Mouse (Mus musculus): ENCODE data around the gene Ost4. TPM values are rescaled to one million over a fixed set of nuclear protein-coding genes. Genes with fewer than 3 reads are reported as not detected.

Gene Ost4
- polyA plus RNA-seq, 1 experiment from 2014 or later: 517 TPM

DNA sequence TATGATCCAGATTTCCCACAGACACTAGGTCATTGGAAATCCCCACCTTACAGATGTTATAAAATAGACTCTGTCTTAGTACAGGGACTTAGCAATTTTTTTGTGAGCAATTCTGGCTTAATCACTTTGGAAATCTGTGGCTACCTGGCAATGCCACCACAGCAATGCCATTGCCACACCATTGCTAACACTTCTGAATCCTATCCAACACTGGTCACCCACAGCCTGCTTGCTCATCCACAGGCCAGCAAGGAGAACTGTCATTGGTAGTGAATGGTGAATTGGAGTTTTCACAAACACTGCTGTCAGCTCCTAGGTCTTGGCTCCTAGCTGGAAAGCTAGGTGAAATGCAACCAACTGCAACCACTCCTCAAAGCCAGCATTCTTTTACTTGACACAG, 2.9 kb upstream of the Ost4 start:
- no peak overlapping the region for H3K4me2 ChIP-seq (ENCODE audit: low read length)
- DNase-seq (ENCODE audit: low spot score) (no peak), ATAC-seq (replicated peaks; ENCODE audit: low FRiP score, low read depth) (no peak)
- peaks cover 36% of the 10 kb centered on the region for H3K4me1 ChIP-seq (replicated peaks; ENCODE audit: insufficient read depth, low read length)
- TF ChIP-seq CTCF (IDR thresholded peaks at IDR 0.05; ENCODE audit: low read depth): no peak
- H3K36me3 ChIP-seq (ENCODE audit: insufficient read depth, low read length): no peaks in the 10 kb centered on the region
- peak overlapping the region; percentile 93 for H3K27ac ChIP-seq
- no peaks in the 10 kb centered on the region for H3K9me3 ChIP-seq (replicated peaks; ENCODE audit: low read length)
- no peaks in the 10 kb centered on the region for H3K27me3 ChIP-seq (ENCODE audit: insufficient read depth, low read length)
- no peak overlapping the region for H3K9ac ChIP-seq (ENCODE audit: low read depth, low read length)
- no peak overlapping the region for H3K4me3 ChIP-seq (replicated peaks; ENCODE audit: low read depth, low read length)

DNA sequence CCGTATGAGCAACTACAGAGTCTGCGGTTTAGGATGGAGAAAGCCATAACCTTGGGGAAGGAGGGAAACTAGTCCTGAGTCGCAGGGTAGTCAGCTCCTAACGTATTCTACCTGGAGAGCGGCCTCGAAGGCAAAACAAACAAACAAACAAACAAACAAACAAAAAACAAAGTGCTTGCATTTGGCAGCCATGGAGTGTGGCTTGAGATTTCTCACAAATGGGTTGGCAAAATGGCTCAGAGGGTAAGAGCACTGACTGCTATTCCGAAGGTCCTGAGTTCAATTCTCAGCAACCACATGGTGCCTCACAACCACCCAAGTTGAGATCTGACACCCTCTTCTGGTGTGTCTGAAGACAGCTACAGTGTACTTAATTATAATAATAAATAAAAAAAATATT, 2.3 kb upstream of the Ost4 start:
- Histone ChIP-seq H3K9ac (ENCODE audit: low read depth, low read length) (no peak overlapping the region), H3K36me3 (ENCODE audit: insufficient read depth, low read length) (0 out of 2 replicates have a peak, but pooled peaks cover 5% of the 10 kb centered on the region), H3K9me3 (replicated peaks; ENCODE audit: low read length) (no peaks in the 10 kb centered on the region), H3K4me1 (replicated peaks; ENCODE audit: insufficient read depth, low read length) (peaks cover 36% of the 10 kb centered on the region), H3K4me2 (ENCODE audit: low read length) (no peak overlapping the region), H3K4me3 (replicated peaks; ENCODE audit: low read depth, low read length) (no peak overlapping the region), H3K27ac (peak overlapping the region; percentile 95), H3K27me3 (ENCODE audit: insufficient read depth, low read length) (no peaks in the 10 kb centered on the region)
- DNase-seq (ENCODE audit: low spot score) (no peak), ATAC-seq (replicated peaks; ENCODE audit: low FRiP score, low read depth) (no peak)
- no peak for TF ChIP-seq CTCF (IDR thresholded peaks at IDR 0.05; ENCODE audit: low read depth)
- 71% methylated on average over 7 of the region's 7 CpGs for WGBS

DNA sequence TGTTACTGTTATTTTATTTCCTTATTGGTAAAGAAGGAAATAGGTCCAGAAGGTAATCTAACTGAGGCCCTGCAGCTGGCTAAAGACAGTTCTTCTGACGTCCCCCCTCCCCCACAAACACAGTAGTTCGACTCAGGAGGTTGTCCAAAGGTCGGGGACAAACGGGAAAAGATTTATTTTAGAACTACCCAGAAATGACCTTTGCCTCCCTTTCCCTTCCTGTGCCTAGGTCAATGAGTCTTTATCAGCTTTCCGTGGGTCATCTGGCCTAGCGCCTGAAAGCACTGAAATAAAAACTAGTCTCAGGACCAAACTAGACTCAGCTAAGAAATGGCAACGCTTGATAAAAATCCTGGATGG, 1.7 kb upstream of the Ost4 start:
- Histone ChIP-seq H3K27me3 (ENCODE audit: insufficient read depth, low read length) (no peaks in the 10 kb centered on the region), H3K9me3 (replicated peaks; ENCODE audit: low read length) (no peaks in the 10 kb centered on the region), H3K9ac (ENCODE audit: low read depth, low read length) (0 out of 2 replicates have a peak overlapping the region, but pooled peaks have one; percentile 0), H3K4me3 (replicated peaks; ENCODE audit: low read depth, low read length) (no peak overlapping the region), H3K4me1 (replicated peaks; ENCODE audit: insufficient read depth, low read length) (peaks cover 36% of the 10 kb centered on the region), H3K27ac (peak overlapping the region; percentile 95), H3K4me2 (ENCODE audit: low read length) (no peak overlapping the region; the same call in 1 of the 2 replicates), H3K36me3 (ENCODE audit: insufficient read depth, low read length) (peaks cover 11% of the 10 kb centered on the region; the same call in 1 of the 2 replicates)
- peak; percentile 70 for DNase-seq (ENCODE audit: low spot score)
- no peak for TF ChIP-seq CTCF (IDR thresholded peaks at IDR 0.05; ENCODE audit: low read depth)
- ATAC-seq (replicated peaks; ENCODE audit: low FRiP score, low read depth): no peak
- 16% methylated on average over 7 of the region's 7 CpGs for WGBS

DNA sequence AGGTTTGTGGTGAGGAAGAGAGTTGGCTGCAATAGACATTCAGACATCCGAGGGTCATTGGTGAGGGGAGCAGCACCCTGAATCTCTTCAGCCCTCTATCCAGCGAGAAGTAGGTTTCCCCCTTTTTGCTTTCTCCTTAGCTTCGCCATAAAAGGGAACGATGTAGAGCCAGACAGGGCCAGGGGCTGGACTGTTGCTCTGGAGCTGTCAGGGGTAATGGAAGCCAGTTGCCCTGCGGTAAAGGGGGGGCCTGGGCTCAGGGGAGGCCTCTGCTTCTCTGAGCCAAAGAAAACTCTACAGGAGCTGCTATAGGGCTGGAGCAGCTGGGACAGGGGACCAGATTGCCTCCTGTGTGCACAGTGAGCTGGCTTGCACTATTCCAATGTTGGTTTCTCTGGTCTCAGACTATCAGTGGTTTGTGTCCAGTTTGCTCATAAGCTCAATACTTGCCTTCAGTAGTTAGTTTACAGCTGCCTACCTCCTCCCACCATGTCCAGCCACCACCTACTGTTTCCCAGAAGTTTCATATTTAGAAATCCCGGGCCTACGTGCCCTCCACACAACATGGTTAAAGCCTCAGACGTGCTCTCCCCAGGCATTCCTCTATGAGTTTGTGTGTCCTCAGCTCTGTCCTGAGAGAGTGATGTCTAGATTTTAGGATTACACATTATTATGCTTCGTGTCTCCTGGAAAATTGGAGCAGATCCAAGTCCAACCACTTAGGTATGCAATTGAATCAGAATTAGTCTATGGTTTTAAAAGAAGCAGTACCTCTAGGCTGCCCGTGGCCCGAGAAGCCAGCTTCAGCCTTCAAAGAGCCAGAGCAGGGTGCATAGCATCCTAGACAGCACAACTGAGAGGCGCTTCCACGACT, 1.1 kb upstream of the Ost4 start:
- peaks cover 36% of the 10 kb centered on the region for H3K4me1 ChIP-seq (replicated peaks; ENCODE audit: insufficient read depth, low read length)
- WGBS: 26% methylated on average over 13 of the region's 13 CpGs
- DNase-seq (ENCODE audit: low spot score) (peak; percentile 84), ATAC-seq (replicated peaks; ENCODE audit: low FRiP score, low read depth) (0 out of 2 replicates have a peak, but pooled peaks have one; percentile 17)
- peak overlapping the region; percentile 67 for H3K4me3 ChIP-seq (replicated peaks; ENCODE audit: low read depth, low read length)
- H3K9me3 ChIP-seq (replicated peaks; ENCODE audit: low read length): no peaks in the 10 kb centered on the region
- peak overlapping the region; percentile 64; the same call in 1 of the 2 replicates for H3K9ac ChIP-seq (ENCODE audit: low read depth, low read length)
- peak overlapping the region; percentile 95 for H3K27ac ChIP-seq
- peaks cover 16% of the 10 kb centered on the region; the same call in 1 of the 2 replicates for H3K36me3 ChIP-seq (ENCODE audit: insufficient read depth, low read length)
- TF ChIP-seq CTCF (IDR thresholded peaks at IDR 0.05; ENCODE audit: low read depth): no peak
- H3K4me2 ChIP-seq (ENCODE audit: low read length): peak overlapping the region; percentile 93
- H3K27me3 ChIP-seq (ENCODE audit: insufficient read depth, low read length): no peaks in the 10 kb centered on the region

DNA sequence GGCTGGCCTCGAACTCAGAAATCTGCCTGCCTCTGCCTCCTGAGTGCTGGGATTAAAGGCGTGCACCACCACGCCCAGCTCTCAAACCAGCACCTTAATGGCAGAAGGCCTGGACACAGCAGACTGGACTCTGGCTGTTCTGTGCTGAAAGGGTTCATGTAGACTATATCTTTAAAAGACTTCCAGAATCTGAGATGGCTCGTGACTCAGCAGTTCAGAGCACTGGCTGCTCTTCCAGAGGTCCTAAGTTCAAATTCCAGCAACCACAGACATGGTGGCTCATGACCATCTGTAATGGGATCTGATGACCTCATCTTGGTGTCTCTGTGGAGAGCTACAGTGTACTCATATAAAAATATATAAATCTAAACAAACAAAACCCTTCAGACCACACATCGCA, 5.7 kb downstream of the Ost4 start:
- no peaks in the 10 kb centered on the region for H3K27me3 ChIP-seq (ENCODE audit: insufficient read depth, low read length)
- 86% methylated on average over 5 of the region's 5 CpGs for WGBS
- H3K9me3 ChIP-seq (replicated peaks; ENCODE audit: low read length): no peaks in the 10 kb centered on the region
- peaks cover 33% of the 10 kb centered on the region for H3K36me3 ChIP-seq (ENCODE audit: insufficient read depth, low read length)
- H3K9ac ChIP-seq (ENCODE audit: low read depth, low read length): no peak overlapping the region
- TF ChIP-seq CTCF (IDR thresholded peaks at IDR 0.05; ENCODE audit: low read depth): no peak
- peak; percentile 31 for DNase-seq (ENCODE audit: low spot score)
- H3K4me2 ChIP-seq (ENCODE audit: low read length): no peak overlapping the region
- no peak overlapping the region for H3K4me3 ChIP-seq (replicated peaks; ENCODE audit: low read depth, low read length)
- ATAC-seq (replicated peaks; ENCODE audit: low FRiP score, low read depth): peak; percentile 60
- H3K27ac ChIP-seq: no peak overlapping the region
- peaks cover 9% of the 10 kb centered on the region for H3K4me1 ChIP-seq (replicated peaks; ENCODE audit: insufficient read depth, low read length)

DNA sequence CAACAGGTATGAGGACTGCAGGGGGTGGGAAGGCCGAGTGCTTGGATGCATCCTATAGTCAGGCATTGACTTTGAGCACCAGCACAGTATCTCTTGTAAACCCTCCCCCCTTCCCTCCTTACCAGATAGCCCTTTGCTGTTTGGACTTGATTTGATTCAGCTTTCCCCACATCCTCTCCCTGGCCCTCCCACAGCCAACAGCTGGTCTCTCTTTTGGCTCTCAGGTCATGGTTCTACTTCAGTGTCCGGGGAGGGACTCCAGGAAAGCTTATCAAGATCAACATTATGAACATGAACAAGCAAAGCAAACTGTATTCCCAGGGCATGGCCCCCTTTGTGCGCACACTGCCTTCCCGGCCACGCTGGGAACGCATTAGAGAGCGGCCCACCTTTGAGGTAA, 17.2 kb downstream of the Ost4 start:
- no peak overlapping the region for H3K4me3 ChIP-seq (replicated peaks; ENCODE audit: low read depth, low read length)
- no peak for ATAC-seq (replicated peaks; ENCODE audit: low FRiP score, low read depth)
- H3K36me3 ChIP-seq (ENCODE audit: insufficient read depth, low read length): peaks cover 32% of the 10 kb centered on the region
- WGBS: 56% methylated on average over 7 of the region's 7 CpGs
- peak overlapping the region; percentile 96 for H3K4me2 ChIP-seq (ENCODE audit: low read length)
- peaks cover 3% of the 10 kb centered on the region for H3K4me1 ChIP-seq (replicated peaks; ENCODE audit: insufficient read depth, low read length)
- H3K27me3 ChIP-seq (ENCODE audit: insufficient read depth, low read length): no peaks in the 10 kb centered on the region
- peak overlapping the region; percentile 94; the same call in 1 of the 2 replicates for H3K27ac ChIP-seq
- no peaks in the 10 kb centered on the region for H3K9me3 ChIP-seq (replicated peaks; ENCODE audit: low read length)
- no peak for TF ChIP-seq CTCF (IDR thresholded peaks at IDR 0.05; ENCODE audit: low read depth)
- H3K9ac ChIP-seq (ENCODE audit: low read depth, low read length): peak overlapping the region; percentile 23; the same call in 1 of the 2 replicates
- peak; percentile 70 for DNase-seq (ENCODE audit: low spot score)

Measured in kidney, postnatal 0 days (tissue).